Mouse (Mus musculus) cerebellum, adult 18-20 months (tissue): ENCODE data around the gene Kdm8.
"Not testable (repeated sequence)": the region's sequence is repeated elsewhere in the genome, so short reads cannot be mapped to it uniquely, and the experiment has no call there.

ENCODE experiments used
- DNase-seq, 2 experiments: peaks; one replicate each; pipeline ENCODE4 v3.0.0; 2021

Gene Kdm8

DNA sequence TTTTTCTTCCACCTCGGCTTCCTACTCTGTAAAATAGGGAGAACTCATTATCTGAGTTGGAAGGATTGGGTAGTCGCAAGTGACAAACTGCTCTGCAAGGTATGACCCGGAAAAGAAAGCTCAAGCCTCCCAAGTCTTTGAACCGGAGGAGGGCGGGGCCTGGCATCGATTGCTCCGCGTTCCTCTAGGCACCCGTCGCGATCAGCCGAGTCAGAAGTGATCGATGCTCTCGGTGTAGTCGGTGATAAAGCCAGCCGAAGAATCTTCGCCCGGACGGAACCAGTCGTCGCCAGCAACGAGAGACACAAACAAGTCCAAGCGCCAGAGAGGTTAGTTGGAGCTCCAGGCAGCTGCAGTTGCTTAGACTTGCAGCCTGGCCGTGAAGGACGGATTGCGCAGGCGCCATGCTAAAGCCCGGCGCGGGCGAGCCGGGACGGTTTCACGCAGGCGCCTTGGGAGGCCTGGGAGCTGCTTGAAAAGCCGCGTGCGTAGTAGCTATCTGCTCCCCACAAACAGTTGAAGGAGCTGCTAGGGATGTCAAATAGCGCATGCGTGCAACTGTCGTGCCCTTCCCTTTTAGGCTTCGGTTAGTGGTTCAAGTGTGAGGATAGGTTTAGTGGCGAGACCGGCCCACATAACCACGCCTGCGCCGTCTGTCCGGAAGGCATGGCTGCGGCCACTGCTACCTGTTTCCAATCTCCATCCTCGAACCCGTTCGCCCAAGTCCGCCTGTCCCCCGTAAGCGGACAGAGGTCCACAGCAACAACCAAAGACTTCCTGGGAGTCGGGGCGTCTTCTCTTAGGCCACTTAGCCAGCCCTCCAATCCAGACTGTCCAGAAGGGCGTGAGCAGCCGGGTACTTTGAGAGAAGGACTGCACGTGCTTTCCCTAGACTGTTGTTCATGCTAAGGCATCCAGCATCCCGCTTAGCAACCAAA, at the start of gene Kdm8:
Gene Kdm8, plus strand, starts transcription at position 213 of the 938 bp plus-strand sequence.
- peak; percentile 93 to 94 for DNase-seq

- DNase-seq: no peak
Measured at GRCm38 (mm10) chr7:125398116-125398515, 46.4 kb upstream of the Kdm8 start.

- no peak for DNase-seq
Measured at GRCm38 (mm10) chr7:125398687-125399086, 45.8 kb upstream of the Kdm8 start.

GRCm38 (mm10) chr7:125407136-125407535, 37.3 kb upstream of the Kdm8 start:
- DNase-seq: no peak

DNA sequence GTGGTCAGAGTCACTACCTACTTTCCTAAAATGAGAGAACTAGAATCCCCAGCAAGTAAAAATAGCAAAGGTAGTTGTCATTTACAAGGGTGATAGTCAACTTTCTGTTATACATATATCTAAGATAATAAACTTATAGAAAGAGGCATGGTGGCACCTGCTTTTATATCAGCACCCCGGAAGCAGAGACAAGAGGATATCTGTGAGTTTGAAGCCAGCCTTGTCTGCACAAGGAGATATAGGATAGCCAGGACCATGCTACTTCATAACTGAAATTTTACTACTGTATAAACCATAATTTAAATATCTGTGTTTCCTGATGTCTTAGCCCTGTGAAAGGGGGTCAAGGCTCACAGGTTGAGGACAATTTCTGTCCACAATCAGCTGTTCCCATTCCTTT, 29.4 kb upstream of the Kdm8 start:
- DNase-seq: no peak

- DNase-seq: no peak
Measured at GRCm38 (mm10) chr7:125415776-125416175, 28.7 kb upstream of the Kdm8 start.

DNA sequence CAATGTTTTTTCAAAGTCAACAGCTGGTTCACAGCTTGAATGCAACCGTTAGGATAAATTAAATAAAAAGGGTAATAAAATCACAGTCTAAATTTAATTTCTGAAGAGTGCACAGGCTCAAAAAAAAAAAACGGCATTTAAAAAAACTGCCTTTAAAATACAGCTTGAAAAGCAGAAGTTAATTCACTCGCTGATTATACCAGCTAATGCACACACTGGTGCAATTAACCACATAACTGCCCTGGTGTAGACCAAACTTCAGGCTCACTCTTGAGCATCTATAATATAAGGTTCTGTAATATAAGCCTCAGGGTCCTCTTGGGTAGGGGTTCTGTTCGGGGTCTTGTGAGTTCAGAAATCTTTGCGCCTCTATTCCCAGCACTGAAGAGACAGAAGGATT, 27.7 kb upstream of the Kdm8 start:
- DNase-seq: no peak

DNA sequence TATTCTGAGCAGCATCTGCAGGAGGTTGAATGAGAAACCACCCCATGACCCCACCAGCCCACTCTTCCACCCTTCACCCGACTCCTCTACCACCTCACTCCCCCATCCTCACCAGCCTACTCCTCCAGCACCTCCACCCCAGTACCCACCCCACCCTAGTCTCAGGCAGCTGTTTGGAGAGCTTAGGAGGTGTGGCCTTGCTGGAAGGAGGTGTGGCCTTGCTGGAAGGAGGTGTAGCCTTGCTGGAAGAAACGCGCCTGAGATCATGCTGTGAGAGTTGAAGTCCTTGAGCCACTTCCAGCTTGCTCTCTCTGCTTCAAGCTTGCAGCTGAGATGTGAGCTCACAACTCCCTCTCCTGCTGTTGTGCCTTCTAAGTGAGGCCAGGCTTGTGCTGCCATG, 26.1 kb upstream of the Kdm8 start:
- no peak for DNase-seq

DNA sequence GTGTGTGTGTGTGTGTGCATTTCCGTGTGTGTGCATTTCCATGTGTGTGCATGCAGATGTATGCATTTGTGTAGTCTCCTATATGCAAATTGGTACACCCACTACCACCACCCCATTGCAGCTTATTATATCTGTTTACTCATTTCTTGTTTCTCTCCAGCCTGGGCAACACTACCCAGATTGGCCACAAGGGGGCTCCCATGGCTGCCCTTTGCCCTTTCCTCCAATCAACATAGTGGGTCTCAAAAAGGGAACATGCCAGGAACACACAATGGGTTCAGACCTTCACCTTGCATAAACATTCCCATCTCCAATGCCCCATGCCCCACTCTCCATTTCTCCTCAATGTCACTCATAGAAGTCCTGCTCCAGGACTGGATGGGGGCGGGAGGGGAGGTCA, 24.3 kb upstream of the Kdm8 start:
- DNase-seq: peak in 1 of 2 experiments; percentile 31

GRCm38 (mm10) chr7:125421911-125422310, 22.6 kb upstream of the Kdm8 start:
- no peak for DNase-seq

- no peak for DNase-seq
Measured at GRCm38 (mm10) chr7:125423056-125423455, 21.4 kb upstream of the Kdm8 start.

DNA sequence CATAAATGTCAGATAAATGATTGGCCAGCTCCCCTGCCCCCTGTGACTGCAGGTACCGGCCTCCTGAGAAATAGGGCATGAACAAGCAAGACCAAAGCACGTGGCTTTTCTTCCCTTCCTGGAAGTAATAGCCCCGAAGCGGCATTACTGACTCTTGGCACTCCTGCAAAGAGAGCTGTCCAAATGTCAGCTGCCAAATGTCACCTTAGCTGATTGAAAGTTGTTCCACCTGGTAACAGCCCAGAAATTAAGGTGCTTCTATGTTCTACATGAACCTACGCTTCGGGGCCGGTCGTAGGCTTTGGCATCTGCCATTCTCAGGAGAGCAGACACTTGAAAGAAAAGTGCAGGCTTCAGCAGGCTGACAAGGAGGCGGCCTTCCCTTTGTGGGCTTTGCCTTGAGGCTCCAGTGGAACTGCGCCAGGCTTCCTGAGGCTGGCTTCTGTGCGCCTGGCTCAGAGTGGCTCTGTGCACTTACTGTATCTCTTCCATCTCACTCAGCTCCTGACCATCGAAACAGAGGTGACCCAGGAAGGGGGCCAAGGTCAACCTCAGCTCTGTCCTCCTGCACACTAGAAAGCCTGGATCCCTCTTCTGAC, 16.9 kb upstream of the Kdm8 start:
- peak; percentile 82 to 84 for DNase-seq

GRCm38 (mm10) chr7:125428381-125428780, 16.1 kb upstream of the Kdm8 start:
- no peak for DNase-seq

GRCm38 (mm10) chr7:125428816-125429500, 15.5 kb upstream of the Kdm8 start:
- DNase-seq: not testable (repeated sequence)

DNA sequence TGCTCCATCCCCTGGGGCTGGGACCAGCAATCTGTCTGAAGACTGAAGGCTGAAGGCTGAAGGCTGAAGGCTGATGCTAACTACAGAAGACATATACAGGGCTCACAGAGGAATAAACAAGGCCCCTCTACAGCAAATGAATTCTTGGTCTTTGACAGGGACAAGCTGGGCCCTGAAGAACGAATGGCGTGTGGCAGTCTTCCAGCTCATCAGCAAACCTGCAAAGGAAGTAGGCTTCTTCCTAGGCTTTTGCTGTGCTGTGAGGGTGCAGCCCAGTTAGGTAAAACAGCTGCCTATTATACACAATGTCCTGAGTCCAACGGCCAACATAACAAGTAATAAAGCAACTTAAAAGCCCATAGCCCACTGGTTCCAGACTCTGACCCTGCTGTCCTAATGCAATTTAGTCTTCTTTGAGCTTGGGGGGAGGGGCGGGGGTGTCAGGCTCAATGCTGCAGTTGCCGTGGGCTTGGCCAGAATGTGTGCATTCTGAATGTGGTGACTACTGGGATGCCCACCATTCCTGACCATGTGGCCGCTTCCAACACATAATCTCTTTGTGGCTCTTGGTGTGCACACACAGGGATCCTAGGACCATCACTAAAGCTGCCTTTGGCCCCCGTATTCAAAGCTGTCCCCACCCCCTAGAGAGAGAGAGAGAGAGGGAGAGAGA, 14.2 kb upstream of the Kdm8 start:
- no peak for DNase-seq

DNA sequence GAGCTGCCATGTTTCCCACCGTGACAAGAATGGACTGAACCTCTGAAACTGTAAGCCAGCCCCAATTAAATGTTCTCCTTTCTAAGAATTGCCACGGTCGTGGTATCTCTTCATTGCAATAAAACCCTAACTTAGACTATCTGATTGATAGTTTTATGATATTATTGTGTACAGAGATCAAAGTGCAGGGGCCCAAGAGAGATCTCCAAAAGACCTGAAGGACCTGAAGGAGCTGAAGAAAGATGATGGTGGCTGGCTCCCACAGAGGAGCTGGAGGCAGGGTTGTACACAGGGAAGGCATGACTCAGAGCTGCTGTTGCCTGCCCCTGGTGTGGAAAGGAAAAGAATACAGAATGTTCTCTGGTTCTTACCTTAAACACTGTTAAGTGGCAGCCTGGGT, 10.6 kb upstream of the Kdm8 start:
- no peak for DNase-seq

- no peak for DNase-seq
Measured at GRCm38 (mm10) chr7:125434666-125435290, 9.7 kb upstream of the Kdm8 start.

GRCm38 (mm10) chr7:125442323-125442722, 2.2 kb upstream of the Kdm8 start:
- DNase-seq: no peak

- peak; percentile 8 to 37 for DNase-seq
Measured at GRCm38 (mm10) chr7:125444076-125444463, 406 bp upstream of the Kdm8 start.

- DNase-seq: no peak
Measured at GRCm38 (mm10) chr7:125450678-125451077, 6.2 kb downstream of the Kdm8 start.

DNA sequence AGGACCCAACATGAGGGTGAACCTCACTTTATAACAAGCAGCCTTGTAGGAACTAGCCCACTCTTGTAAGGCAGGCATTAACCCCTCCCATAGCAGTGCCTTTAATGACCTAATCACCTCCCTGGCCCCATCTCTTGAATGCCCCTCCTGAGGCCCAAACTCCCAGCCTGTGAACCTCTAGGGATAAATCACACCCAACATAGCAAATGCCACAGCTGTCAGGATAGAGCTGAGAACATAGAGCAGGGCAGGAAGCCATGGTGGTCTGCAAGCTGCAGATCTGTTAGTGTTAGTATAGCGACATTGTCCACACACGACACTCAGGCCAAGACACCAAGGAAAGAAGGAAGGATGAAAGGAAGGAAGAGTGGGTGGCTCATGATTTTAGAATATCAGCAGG, 6.6 kb downstream of the Kdm8 start:
- no peak for DNase-seq

DNA sequence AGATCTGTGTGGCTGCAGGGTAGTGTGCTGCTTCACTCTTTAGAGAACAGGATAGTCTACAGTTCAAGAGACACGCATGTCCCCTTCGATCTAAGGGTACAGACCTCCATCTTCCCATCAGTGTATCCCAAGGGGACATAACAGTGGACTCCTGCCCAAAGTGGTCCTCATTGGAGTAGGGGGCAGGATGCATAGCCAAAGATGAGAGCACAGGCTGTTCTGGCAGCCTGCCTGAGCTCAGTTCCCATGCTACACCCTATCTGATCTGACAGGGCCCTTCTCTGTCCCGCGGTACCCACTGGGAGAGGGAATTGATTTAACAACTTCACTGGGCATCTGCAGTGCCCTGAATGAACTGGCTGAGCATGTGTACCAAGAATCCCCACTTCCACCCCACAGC, 9.2 kb downstream of the Kdm8 start:
- no peak for DNase-seq

DNA sequence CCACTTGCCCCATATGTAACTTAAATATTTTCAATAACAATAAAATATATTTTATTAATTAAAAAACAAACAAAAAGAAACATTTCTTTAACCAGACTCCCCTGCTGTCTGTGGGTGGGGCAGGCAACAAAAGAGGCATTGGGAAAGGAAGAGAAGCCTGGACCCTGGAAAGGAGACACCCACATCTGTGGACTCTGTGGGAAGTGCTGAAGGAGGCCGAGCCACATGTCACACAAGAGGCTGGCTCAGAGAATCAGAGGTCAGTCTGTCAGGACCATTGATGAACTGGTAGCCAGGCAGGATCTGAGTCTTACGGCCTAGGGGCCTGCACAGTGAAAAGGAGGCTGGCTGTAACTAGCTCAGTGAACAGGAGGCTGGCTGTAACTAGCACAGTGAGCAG, 17.7 kb downstream of the Kdm8 start:
- no peak for DNase-seq
